Mouse (Mus musculus) olfactory bulb, adult 2 months (tissue): ENCODE measurements around the gene Gmfg.

Experiments used
- CTCF ChIP-seq: fragments of 200-500 bp; IDR thresholded peaks from 2 replicates; pipeline ENCODE4 v1.5.1; 2012; ENCODE audit warnings: low read depth, mild to moderate bottlenecking, low read length, moderate library complexity; ENCODE audit not compliant: insufficient read depth
- POLR2A ChIP-seq: fragments of 200-500 bp; IDR thresholded peaks from 2 replicates; pipeline ENCODE4 v1.6.1; 2012; ENCODE audit warnings: mild to moderate bottlenecking, low read depth, low read length, moderate library complexity; ENCODE audit not compliant: insufficient read depth

- TF ChIP-seq POLR2A (no peak), CTCF (no peak)
Measured at GRCm38 (mm10) chr7:28401942-28402341, 35.3 kb upstream of the Gmfg start.
